Mouse (Mus musculus) liver, adult 2 months (tissue): ENCODE measurements around the gene Nbea.

Experiments used
- CTCF ChIP-seq: fragments of 200-500 bp; IDR thresholded peaks from 2 replicates; pipeline ENCODE4 v1.5.1; 2011; ENCODE audit warnings: low read depth, low read length, control low read depth
- POLR2A ChIP-seq: fragments of 200-500 bp; IDR thresholded peaks from 2 replicates; pipeline ENCODE4 v1.6.1; 2011; ENCODE audit warnings: low read length, control low read depth; ENCODE audit not compliant: insufficient read depth; ENCODE audit errors: extremely low read depth

- TF ChIP-seq CTCF: no peak
- TF ChIP-seq POLR2A: no peak
Observed at GRCm38 (mm10) chr3:55730549-55730948, 453.0 kb downstream of the Nbea start.
